Mouse (Mus musculus) liver, adult 2 months (tissue): ENCODE results near the gene Zc3h10.

Experiments
- CTCF ChIP-seq: fragments of 200-500 bp; IDR thresholded peaks from 2 replicates; pipeline ENCODE4 v1.5.1; 2011; ENCODE audit warnings: low read depth, low read length, control low read depth
- POLR2A ChIP-seq: fragments of 200-500 bp; IDR thresholded peaks from 2 replicates; pipeline ENCODE4 v1.6.1; 2011; ENCODE audit warnings: low read length, control low read depth; ENCODE audit not compliant: insufficient read depth; ENCODE audit errors: extremely low read depth

GRCm38 (mm10) chr10:128524732-128525662, 22.6 kb downstream of the Zc3h10 start:
- no peak for TF ChIP-seq CTCF
- no peak for TF ChIP-seq POLR2A
